Mouse (Mus musculus) megakaryocyte-erythroid progenitor cell, adult 5-6 weeks (primary cell): ENCODE measurements around the gene Mylk. TPM values are rescaled to one million over a fixed set of nuclear protein-coding genes. Genes with fewer than 3 reads are reported as not detected.
"Not testable (repeated sequence)": the region's sequence is repeated elsewhere in the genome, so short reads cannot be mapped to it uniquely, and the experiment has no call there.

Experiments
- ATAC-seq: replicated peaks from 2 replicates; pipeline ENCODE4 v1.8.0; 2016; ENCODE audit warnings: mild to moderate bottlenecking, inconsistent platforms; ENCODE audit not compliant: severe bottlenecking, poor library complexity, low FRiP score, low TSS enrichment
- total RNA-seq, 2 experiments: library from RNA; stranded (forward) in 1 of 2; stranded (reverse) in 1 of 2; fragments of 200-1000, 215-1000 nt in 1 of 2; fragments of >200 nt in 1 of 2; fragmentation: Nextera tagmentation in 1 of 2; gene quantifications; 2 replicates each; pipeline ENCODE4 v1.2.3; 2014 to 2017

The Mylk gene
- 2.3 and 2.4 TPM in 2 replicates for total RNA-seq (2014; fragmentation: Nextera tagmentation)
- total RNA-seq (2017) = 0.84 and 1.6 TPM in 2 replicates

DNA sequence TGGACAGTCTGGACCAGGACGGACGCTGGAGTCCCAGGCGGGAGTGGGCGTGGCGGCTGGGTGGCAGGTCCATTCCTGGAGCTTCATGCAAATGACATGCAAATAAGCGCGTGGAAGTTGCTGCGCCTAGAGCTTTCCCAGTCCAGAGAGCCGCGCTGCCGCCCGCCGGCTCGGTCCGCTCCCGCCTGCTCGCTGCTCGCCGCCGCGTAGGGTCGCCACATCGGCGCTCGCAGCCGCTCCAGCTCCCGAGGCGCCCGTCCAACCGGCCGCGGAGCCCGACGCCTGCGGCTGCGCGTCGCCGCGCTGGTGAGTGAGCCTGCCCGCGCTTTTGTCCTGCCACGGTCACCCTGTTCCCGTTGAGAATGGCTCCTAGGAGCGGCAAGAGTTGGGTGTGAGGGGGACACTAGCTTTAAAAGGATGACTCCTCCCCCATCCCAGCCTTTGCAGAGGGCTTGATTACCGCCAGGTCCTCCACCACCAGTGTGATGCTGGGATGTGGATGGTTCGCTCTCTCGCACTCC is at the start of gene Mylk:
Mylk (plus strand) TSS at position 146 of the 521 bp plus-strand sequence.
- ATAC-seq = peak; percentile 59

DNA sequence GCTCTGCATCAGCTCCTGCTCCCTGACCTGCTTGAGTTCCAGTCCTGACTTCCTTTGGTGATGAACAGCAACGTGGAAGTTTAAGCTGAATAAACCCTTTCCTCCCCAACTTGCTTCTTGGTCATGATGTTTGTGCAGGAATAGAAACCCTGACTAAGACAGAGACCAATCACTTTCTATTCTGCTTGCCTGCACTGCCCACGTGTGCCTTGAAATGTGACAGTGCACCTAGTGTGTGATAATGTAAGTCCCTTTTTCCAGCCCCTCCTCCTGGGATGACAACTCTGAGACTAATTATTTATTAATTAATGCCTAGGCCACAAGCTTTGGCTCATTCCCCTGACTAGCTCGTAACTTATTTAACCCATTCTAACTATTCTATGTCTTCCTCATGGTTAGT is 46.3 kb upstream of the Mylk start:
- ATAC-seq = not testable (repeated sequence)

DNA sequence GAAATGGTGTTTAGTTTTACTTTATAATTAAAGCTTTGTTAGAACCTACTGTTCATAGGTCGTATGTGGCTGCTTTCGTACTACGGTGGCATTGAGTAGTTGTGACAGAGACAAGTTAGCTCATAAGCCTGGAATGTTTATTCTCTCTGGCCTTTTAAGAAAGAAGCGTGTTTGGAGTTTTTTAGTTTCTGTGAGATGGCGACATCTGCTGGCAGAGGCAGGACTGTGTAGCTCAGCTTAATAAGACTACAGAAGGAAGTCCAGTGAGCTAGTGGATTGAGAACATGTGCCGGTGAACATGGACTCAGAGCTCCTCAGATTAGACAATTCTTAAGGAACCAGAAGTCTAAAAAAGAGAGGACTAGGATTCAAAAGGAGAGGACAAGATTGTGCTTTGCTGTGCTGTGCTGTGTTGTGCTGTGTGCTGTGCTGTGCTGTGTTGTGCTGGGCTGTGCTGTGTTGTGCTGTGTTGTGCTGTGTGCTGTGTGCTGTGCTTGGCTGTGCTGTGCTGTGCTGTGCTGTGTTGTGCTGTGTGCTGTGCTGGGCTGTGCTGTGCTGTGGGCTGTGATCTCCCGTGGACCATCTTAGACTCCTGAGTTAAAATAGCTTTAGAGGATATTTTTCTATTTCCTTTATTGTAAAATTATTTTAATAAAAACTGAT is 44.7 kb upstream of the Mylk start:
- peak; percentile 85 for ATAC-seq

DNA sequence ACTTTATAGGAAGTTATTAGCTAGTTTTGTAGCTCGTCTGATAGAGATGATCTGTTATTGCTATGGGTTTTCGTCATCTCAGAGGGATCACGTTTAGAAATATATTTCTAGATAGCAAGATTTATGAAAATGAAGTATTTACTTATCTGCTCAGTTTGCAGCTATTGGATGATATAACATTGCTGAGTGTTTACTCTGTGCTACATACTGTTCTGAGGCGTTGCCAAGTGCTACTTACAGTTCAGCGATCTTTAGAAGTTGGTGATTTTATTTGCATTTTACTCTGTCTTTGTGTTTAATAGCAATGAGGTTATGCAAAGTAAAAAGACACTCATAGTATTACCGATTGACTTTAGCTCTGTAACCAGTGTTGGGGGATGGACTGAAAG is 44.2 kb upstream of the Mylk start:
- ATAC-seq = no peak

DNA sequence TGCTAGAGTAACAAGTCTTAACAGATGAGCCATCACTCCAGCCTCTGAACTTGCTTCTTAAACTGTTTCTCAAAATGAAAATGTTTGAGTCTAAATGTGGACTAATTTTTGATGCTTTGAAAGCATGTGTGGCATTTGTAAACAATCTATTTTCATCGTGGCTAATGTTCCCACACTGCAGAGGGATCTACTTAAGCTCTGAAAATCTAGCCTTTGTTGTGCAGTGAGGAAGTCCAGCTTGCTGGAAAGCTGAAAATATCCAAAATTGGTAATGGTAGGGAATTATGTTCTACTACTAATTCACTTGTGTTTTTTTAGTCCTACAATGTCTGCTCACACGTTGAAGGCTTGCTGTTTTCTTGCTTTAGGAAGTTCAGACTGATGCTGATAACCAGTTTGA is 39.0 kb upstream of the Mylk start:
- ATAC-seq = no peak

DNA sequence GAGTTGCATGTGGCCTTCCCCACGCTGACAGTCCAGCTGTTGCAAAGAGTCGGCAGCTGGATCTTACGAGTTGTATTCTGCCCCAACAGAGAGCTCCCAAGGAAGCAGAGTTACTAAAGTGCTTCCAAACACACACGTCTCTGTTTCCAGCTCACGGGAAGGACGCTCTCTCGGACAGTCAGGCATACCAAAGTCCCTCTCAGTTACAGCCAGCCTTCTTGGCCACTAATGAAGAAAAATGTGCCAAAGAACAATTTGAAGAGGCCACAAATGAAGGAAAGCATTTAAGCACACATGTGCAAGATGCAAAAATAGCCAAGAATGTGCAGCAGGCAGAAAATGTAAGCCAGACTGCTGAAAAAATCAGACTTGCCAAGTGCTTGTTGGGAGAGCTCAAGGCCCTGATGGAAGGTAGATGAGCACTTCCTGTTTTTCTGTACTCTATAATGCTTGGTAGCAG is 38.5 kb upstream of the Mylk start:
- ATAC-seq = no peak

DNA sequence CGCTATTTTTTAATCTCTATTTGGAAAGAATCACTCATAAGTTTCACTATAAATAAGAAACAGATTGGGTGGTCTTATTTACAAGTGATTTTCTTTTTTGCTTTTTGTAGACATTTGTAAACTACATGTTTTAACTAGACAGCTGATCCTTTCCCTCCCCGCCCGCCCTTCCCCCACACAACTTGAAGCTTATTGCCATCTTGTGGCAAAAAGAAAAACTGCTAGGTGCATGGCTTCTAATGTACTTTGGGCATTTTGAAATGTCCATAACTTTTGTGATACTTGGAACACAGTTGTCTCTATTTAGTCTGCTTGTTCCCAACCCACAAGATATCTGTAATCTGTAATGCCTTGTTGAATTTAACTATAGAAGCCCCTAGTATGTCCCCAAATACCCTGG is 33.5 kb upstream of the Mylk start:
- no peak for ATAC-seq

DNA sequence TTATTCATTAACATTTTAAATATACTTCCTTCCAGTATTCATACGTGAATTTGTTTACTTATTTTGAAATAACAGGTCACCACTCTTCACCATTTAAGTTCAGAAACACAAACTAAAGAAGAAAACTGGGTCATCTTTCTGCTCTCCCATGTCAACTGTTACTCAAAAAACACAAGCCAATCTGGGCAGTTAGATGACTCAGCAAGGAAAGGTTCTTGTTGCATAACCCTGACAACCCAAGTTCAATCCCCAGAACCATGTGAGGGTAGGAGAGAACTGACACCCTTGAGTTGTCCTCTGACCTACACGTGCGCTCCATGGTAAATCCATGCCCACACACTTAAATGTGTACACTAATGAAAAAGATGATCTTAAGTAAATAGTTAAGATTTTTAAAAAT is 19.9 kb upstream of the Mylk start:
- ATAC-seq = no peak

DNA sequence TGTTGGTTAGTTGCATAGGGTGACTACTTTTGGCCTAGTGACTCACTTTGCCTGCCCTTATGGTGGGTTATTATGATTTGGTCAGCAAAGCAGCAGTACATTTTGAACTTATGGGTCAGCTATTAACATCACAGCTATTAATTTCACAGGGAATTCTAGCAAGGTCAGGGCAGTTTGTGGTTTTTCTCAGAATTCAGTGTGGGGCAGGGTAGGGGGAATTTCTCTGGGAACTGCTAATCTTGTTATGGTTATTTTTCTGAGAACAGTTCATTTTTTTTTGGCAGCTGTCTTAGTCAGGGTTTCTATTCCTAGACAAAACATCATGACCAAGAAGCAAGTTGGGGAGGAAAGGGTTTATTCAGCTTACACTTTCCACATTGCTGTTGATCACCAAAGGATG is 16.4 kb upstream of the Mylk start:
- ATAC-seq = not testable (repeated sequence)

DNA sequence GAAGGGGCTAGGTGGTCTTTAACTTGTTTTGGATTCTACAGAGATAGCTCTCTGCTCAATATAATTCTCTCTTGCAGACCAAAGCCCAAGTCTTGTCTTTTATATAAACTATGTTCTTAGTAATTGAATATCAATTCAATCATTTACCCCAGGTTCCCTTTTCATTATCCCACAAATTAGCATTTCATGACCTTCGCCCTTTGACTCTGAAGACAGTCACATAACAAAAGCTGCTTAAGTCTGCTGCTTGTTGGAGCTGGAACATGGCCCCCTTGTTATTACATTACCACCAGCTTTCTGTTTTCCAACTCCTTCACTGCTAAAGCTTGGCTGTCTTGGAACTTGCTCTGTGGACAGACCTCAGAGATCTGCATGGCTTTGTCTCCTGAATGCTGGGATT is 15.6 kb upstream of the Mylk start:
- ATAC-seq = no peak

DNA sequence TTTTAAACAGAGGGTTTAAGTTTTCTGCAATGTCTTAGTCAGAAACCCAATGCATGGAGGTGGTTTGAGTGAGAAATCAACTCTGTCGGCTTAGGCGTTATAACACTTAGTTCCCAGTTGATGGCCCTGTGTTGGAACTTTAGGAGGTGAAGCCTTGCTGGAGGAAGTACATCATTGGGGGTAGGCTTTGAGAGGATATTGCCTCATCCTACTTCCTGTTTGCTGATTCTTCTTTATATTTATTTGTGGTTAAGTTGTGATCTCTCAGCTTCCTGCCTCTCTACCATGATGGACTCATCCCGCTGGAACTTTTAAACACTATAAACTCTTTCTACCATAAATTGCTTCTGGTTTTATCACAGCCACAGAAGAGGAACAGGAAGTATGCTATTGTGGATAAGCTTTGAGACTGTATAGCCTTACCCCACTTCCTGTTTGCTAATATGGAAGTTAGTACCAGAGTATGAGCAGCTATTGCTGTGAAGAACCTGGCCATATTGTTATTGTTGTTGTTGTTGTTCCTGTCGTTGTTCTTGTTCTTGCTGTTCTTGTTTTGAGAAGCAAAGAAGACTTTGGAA is 6.3 kb upstream of the Mylk start:
- no peak for ATAC-seq

DNA sequence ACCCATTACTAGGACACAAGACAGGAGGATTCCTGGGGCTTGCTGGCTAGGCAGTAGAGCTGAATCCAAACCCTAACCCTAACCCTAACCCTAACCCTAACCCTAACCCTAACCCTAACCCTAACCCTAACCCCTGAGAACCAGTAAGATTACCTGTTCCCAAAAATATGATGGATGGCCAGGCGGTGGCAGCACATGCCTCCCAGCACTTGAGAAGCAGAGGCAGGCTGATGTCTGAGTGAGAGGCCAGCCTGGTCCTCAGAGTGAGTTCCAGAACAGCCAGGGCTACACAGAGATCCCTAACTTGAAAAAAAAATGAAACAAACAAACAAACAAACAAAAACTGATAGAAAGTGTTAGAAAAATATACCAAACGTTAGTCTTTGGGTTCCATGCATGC is 2.1 kb upstream of the Mylk start:
- no peak for ATAC-seq

DNA sequence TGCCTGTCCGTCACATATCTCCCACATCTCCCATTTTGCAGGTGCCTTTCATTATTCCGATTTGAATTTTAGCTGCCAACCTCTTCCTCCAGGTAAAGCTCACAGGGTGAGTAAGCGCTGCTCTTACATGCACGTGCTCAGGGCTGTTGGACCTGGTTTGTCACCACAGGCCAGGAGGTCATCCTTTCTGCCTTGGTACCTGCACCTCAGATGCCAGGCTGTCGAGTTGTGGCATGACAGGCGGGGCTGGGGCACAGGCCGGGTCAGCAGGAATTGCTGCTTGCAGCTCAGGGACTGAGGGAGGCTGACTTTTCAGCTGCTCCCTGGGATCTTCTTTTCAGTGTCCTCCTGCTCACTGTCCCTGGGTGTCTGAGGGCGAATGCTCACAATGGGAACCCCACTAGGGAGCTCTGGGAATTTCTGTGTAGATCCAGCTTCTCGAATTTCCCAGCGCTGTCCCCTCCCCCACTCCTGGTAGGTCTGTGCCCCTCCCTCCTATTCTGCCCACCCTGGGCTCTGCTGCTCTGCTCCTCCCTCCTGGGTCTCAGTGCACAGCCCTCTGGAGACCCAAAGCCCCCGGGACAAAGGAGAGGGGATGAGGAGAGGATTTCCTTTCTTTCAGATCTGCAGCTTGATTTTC is 3.2 kb downstream of the Mylk start:
- no peak for ATAC-seq

DNA sequence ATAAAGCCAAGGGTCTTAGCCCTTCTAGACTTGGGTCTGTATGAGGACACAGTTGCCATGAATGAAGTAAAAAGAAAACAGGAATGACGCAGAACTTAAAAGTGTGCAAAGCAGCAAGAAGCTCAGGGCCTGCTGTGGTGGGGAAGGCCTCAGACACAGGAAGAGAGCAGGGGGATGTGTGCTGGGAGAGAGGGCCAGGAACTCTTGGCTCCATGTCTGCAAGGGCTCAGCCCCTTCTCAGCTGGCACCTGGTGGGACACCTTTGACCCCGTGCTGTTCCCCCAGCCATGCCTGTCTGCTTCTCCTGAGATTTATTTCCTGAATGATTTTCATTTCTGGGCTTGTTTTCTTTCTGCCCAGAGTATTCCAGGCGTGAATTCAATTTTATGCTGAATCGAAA is 4.5 kb downstream of the Mylk start:
- ATAC-seq = no peak

DNA sequence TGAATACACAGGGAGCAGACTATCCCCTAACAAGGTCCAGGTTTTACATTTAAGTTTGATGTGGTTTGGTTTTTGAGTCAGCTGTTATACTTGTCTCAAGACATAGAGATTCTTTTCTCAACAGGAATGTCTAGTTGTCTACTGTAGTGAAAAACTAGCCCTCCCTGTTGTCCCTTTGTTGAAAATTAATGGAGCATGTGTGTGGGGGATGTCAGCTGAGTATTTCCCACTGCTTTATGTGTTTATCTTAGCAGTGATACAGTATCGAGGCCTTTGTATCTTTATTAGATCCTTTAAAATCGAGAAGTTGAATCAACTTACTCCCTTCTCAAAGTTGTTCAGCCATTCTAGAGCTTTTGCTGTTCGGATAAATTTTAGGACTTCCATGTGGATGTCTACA is 7.0 kb downstream of the Mylk start:
- ATAC-seq = no peak

DNA sequence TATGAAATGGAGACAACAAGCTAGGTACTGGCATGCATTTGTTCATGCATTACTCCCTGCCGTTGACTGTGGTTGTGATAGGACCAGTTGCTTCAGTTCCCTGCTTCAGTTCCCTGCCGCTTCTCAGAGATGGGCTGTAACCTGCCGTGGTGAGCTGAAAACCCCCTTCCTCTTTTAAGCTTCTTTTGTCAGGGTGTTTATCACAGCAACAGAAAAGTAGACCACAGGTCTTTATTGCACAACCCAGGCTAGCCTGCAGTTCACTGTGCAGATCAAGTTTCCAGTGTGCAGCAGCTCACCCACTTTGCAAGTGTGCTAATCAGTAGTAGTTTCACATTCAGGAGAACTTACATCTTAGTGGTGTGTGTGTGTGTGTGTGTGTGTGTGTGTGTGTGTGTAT is 8.0 kb downstream of the Mylk start:
- ATAC-seq = no peak

DNA sequence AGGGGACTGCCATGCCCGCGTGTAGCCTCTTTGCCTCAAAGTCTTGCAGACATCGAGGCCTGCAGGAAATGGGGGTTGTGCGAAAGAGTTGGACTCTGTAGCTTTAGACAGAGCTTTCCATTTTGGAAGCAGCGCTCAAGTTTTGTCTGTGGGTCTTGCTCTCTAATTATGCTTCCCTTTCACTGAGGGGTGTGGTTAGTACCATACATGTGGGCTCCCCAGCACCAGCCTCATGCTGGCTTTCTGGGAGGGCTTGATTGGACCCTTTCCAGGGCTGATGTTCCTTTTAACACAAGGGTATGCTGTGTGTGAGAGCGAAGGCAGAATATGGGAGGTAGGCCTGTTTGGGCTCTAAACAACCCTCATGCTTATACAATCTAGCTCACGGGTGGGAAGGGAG is 12.0 kb downstream of the Mylk start:
- no peak for ATAC-seq

DNA sequence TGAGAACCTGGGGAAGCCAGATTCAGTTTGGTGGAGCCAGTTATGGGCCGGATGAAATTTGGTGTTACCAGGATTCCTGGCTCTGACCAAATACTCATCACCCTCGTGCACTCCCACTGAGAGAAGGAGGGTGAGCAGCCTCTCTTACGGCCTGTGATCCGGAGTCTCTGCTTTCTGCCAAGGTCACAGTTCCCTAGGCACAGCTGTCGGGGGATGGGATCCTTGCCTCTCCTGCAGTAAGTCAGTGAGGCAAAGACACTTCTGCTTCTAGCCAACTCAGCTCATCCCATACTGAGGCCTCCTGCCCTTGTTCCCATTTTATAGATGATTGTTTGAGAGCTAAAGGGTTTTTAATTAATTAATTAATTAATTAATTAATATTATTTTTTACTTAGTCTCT is 13.2 kb downstream of the Mylk start:
- no peak for ATAC-seq

DNA sequence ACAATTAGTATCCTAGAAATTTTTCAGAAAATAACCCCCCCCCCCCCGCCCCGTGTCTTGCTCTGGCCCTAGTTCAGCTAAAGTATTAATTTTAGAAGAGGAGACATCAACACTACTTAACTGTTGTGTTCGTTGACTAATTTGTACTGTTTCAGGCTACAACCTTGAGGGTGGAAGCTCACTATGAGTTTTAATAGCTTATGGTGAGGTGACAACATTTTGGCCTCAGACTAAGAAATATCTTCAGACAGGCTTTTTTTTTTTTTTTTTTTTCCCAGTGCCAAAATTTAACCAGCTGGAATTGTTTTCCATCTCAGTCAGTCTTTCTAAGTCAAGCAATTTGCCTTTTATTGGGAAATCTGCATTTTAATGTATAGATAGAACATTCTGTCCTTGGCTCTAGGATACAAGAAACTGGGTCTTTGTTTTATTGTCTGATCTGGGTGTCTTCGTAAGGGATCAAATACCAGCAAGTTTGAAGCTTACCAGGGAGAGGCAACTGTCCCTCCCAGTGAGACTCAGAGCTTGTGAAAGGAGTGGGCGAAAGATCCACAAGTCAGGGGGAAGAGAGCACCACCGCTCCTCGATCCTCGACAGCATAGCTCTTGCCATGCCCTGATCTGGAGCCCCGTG is 19.1 kb downstream of the Mylk start:
- ATAC-seq = no peak

DNA sequence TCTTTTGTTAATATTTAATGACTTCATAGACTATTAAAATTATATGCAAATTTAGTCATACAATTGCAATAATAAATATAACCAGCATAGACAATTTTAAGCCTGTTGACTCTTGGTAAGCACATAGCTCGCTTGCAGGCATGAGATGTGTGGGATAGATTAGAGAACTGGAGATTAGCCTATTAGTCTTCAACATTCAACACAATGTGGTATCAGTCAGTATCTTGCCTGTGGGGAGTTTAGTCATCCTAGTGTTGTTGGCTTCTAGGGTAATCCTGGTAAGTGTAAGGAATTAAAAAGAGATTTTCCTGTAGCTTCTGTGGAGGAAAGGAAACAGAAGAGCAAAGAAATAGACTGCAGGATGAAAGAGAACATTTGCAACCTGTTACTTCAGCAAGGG is 20.7 kb downstream of the Mylk start:
- no peak for ATAC-seq
